In genomic region chr11:68287331-68287730, GRCm38 (mm10) we compare ENCODE assay signal across 14 mouse cellular contexts.
A peak's percentile ranks its signal among the peaks of the same experiment; 100 is the strongest.
DNase-seq lines count a peak whose midpoint lies in the region; ATAC-seq and TF ChIP-seq lines count a peak whose summit lies in the region.
"Had no signal": no experiment of that assay in that cellular context is flagged by ENCODE, and none has a peak within 500 bp of the region (broad histone marks: within the 10 kb centered on the region; RNA-seq: fewer than 3 reads in every experiment).

No protein-coding gene starts in this region.

- intact Hi-C loops in heart, adult 2 months (cut with DNase I): loop anchor here (5.0 to 10.0 kb wide), 2 partner anchors 55 to 107 kb away; no protein-coding TSS in a partner anchor

- no peak for TF ChIP-seq CTCF in heart, adult 2 months (IDR thresholded peaks at IDR 0.05)
- TF ChIP-seq CTCF in lung, adult 2 months (IDR thresholded peaks at IDR 0.05; ENCODE audit: insufficient read depth, low read length): no peak

- no peak for ATAC-seq in heart, embryonic 12.5 days (ENCODE audit: insufficient number of reproducible peaks, low FRiP score)
- ATAC-seq: forebrain, embryonic 14.5 days; intestine, embryonic 16.5 days had no signal

- H3K4me1 ChIP-seq in heart, adult 2 months (ENCODE audit: control insufficient read depth, insufficient read depth, low read length): peaks cover 11% of the 10 kb centered on the region
- peaks cover 27% of the 10 kb centered on the region for H3K4me1 ChIP-seq in heart, embryonic 12.5 days (replicated peaks)
- peaks cover 11% of the 10 kb centered on the region for H3K4me1 ChIP-seq in lung, adult 2 months (ENCODE audit: control insufficient read depth, insufficient read depth, low read length)

- H3K36me3 ChIP-seq in heart, adult 2 months (ENCODE audit: control insufficient read depth, insufficient read depth, low read length): no peaks in the 10 kb centered on the region
- no peaks in the 10 kb centered on the region for H3K36me3 ChIP-seq in heart, embryonic 12.5 days
- H3K36me3 ChIP-seq: embryonic facial prominence, embryonic 12.5 days; heart, embryonic 15.5 days had no signal

- no peak overlapping the region for H3K4me3 ChIP-seq in heart, adult 2 months
- H3K4me3 ChIP-seq in heart, embryonic 12.5 days: no peak overlapping the region
- no peak overlapping the region for H3K4me3 ChIP-seq in lung, adult 2 months (replicated peaks; ENCODE audit: extremely low read depth, low read depth, low read length)
- H3K4me3 ChIP-seq: embryonic facial prominence, embryonic 12.5 days; heart, embryonic 15.5 days had no signal

- no peaks in the 10 kb centered on the region for H3K79me2 ChIP-seq in heart, adult 2 months (replicated peaks; ENCODE audit: control insufficient read depth, insufficient read depth, low read length)

- no peaks in the 10 kb centered on the region for H3K27me3 ChIP-seq in heart, adult 2 months (ENCODE audit: control insufficient read depth, insufficient read depth, low read length)
- H3K27me3 ChIP-seq in heart, embryonic 12.5 days (replicated peaks): no peaks in the 10 kb centered on the region
- H3K27me3 ChIP-seq: heart, embryonic 15.5 days had no signal

- TF ChIP-seq EP300 in heart, adult 2 months (IDR thresholded peaks at IDR 0.05; ENCODE audit: insufficient read depth, low read depth, low read length): 0 out of 2 replicates have a peak, but pooled peaks have one; percentile 31

- no peak overlapping the region for H3K4me2 ChIP-seq in heart, embryonic 12.5 days
- H3K4me2 ChIP-seq: embryonic facial prominence, embryonic 12.5 days; heart, embryonic 15.5 days had no signal

- no peaks in the 10 kb centered on the region for H3K9me3 ChIP-seq in heart, embryonic 12.5 days (replicated peaks)
- H3K9me3 ChIP-seq: embryonic facial prominence, embryonic 12.5 days; heart, embryonic 15.5 days had no signal

- peak overlapping the region; percentile 64 for H3K27ac ChIP-seq in heart, adult 2 months
- no peak overlapping the region for H3K27ac ChIP-seq in heart, embryonic 12.5 days (ENCODE audit: poor library complexity, severe bottlenecking)
- H3K27ac ChIP-seq: embryonic facial prominence, embryonic 12.5 days; heart, embryonic 15.5 days; macrophage had no signal

- H3K9ac ChIP-seq in heart, adult 2 months (ENCODE audit: low read depth, low read length): no peak overlapping the region
- H3K9ac ChIP-seq in heart, embryonic 12.5 days: no peak overlapping the region
- H3K9ac ChIP-seq: embryonic facial prominence, embryonic 12.5 days; heart, embryonic 15.5 days had no signal

- WGBS in heart, adult 2 months: 50% methylated on average over 5 of the region's 5 CpGs
- WGBS in heart, embryonic 12.5 days: 59% methylated on average over 5 of the region's 5 CpGs
- WGBS in lung, adult 2 months: 66% methylated on average over 5 of the region's 5 CpGs

- no peak for TF ChIP-seq POLR2A in heart, adult 2 months (IDR thresholded peaks at IDR 0.05; ENCODE audit: insufficient read depth, low read depth, low read length)
- TF ChIP-seq POLR2A in lung, adult 2 months (IDR thresholded peaks at IDR 0.05; ENCODE audit: borderline replicate concordance, extremely low read depth, low read depth, low read length): no peak

- peak; percentile 37 to 39 for DNase-seq in heart, adult 2 months
- peak; percentile 18 for DNase-seq in lung, postnatal 36 days
- no peak for DNase-seq in lung, adult 2 months
- peak; percentile 32 for DNase-seq in fibroblast of lung, adult 2 months (ENCODE audit: low read depth)
- peak; percentile 84 to 89 for DNase-seq in kidney, postnatal 36 days
- DNase-seq in right cerebral cortex, postnatal 36 days (ENCODE audit: low spot score in 2 of 2): no peak
- DNase-seq in neural tube, embryonic 10.5 days (ENCODE audit: extremely low spot score, low spot score): no peak
- DNase-seq: cerebellum, adult 9-11 months had no signal

Comparison
In these comparisons a context has a peak if more than half of its experiments do, and no peak if none do; other contexts are left out.
1. DNase-seq: peak in heart, adult 2 months (2 of 2), lung, postnatal 36 days (single experiment), fibroblast of lung, adult 2 months (single experiment) and kidney, postnatal 36 days (2 of 2); none in lung, adult 2 months (single experiment), right cerebral cortex, postnatal 36 days (0 of 2) and neural tube, embryonic 10.5 days (single experiment).